Mouse (Mus musculus) heart, adult 8-10 months (tissue): ENCODE data around the gene Glis1. TPM values are rescaled to one million over a fixed set of nuclear protein-coding genes. Genes with fewer than 3 reads are reported as not detected.

Experiments
- DNase-seq: peaks from one replicate; pipeline ENCODE4 v3.0.0; 2022; ENCODE audit warnings: low spot score
- total RNA-seq, 4 experiments: library from RNA; stranded (reverse); gene quantifications; 2 replicates each; pipeline ENCODE4 v1.2.4; 2022

Gene Glis1
- total RNA-seq, 4 experiments from 2014 or later, result 0.19 to 0.28 TPM; not detected in 2

- DNase-seq, result no peak
Measured at GRCm38 (mm10) chr4:107515626-107516025, 81.2 kb downstream of the Glis1 start.

GRCm38 (mm10) chr4:107518766-107519165 lies 84.4 kb downstream of the Glis1 start:
- DNase-seq, result no peak

GRCm38 (mm10) chr4:107520071-107520470 lies 85.7 kb downstream of the Glis1 start:
- no peak for DNase-seq

GRCm38 (mm10) chr4:107520816-107521215 lies 86.4 kb downstream of the Glis1 start:
- no peak for DNase-seq

- DNase-seq, result no peak
Measured at GRCm38 (mm10) chr4:107523607-107524151, 89.3 kb downstream of the Glis1 start.

GRCm38 (mm10) chr4:107535126-107535525 lies 100.7 kb downstream of the Glis1 start:
- no peak for DNase-seq

GRCm38 (mm10) chr4:107538116-107538515 lies 103.7 kb downstream of the Glis1 start:
- no peak for DNase-seq

- no peak for DNase-seq
Measured at GRCm38 (mm10) chr4:107538561-107538960, 104.2 kb downstream of the Glis1 start.

GRCm38 (mm10) chr4:107539021-107539420 lies 104.6 kb downstream of the Glis1 start:
- DNase-seq, result no peak

GRCm38 (mm10) chr4:107541821-107542220 lies 107.4 kb downstream of the Glis1 start:
- DNase-seq, result no peak

- DNase-seq, result no peak
Measured at GRCm38 (mm10) chr4:107544843-107545242, 110.5 kb downstream of the Glis1 start.

GRCm38 (mm10) chr4:107545726-107546125 lies 111.3 kb downstream of the Glis1 start:
- DNase-seq, result no peak

GRCm38 (mm10) chr4:107546525-107546924 lies 112.1 kb downstream of the Glis1 start:
- no peak for DNase-seq

- no peak for DNase-seq
Measured at GRCm38 (mm10) chr4:107550096-107550495, 115.7 kb downstream of the Glis1 start.

- no peak for DNase-seq
Measured at GRCm38 (mm10) chr4:107550546-107550945, 116.2 kb downstream of the Glis1 start.

- peak; percentile 3 for DNase-seq
Measured at GRCm38 (mm10) chr4:107552696-107553095, 118.3 kb downstream of the Glis1 start.

- DNase-seq, result no peak
Measured at GRCm38 (mm10) chr4:107553774-107554173, 119.4 kb downstream of the Glis1 start.

GRCm38 (mm10) chr4:107558801-107559200 lies 124.4 kb downstream of the Glis1 start:
- DNase-seq, result no peak

GRCm38 (mm10) chr4:107561056-107561455 lies 126.7 kb downstream of the Glis1 start:
- no peak for DNase-seq

- no peak for DNase-seq
Measured at GRCm38 (mm10) chr4:107568159-107568558, 133.8 kb downstream of the Glis1 start.

GRCm38 (mm10) chr4:107568881-107569443 lies 134.6 kb downstream of the Glis1 start:
- DNase-seq, result no peak

- DNase-seq, result no peak
Measured at GRCm38 (mm10) chr4:107570329-107571014, 136.1 kb downstream of the Glis1 start.

GRCm38 (mm10) chr4:107575781-107576180 lies 141.4 kb downstream of the Glis1 start:
- DNase-seq, result no peak
